Mouse (Mus musculus): Measurements from ENCODE around the gene Actn4. TPM values are rescaled to one million over a fixed set of nuclear protein-coding genes. Genes with fewer than 3 reads are reported as not detected.
A peak's percentile ranks its signal among the peaks of the same experiment; 100 is the strongest.

Actn4 gene
- polyA plus RNA-seq, 1 experiment from 2014 or later: 216 TPM

DNA sequence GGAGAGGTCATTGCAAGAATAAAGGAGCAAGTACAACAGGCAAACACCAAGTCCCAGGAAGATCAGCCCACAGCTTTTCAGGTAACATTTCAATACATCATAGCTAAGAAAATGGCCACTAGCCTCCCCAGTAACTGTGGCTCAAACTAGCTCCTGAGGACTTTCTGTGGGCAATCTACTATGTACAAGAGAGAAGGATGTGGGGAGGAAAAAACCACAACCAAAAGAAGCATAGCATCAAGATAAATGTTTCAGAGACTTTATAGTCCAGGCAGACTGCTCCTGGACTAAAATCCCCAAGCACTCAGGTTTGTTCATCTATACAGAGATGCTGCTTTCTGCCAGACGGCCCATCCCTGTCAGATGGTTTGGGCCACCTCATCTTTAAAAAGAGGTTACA, 5.9 kb downstream of the Actn4 start:
- H3K9me3 ChIP-seq (ENCODE audit: control insufficient read depth, low read length): no peaks in the 10 kb centered on the region
- peaks cover 29% of the 10 kb centered on the region for H3K4me1 ChIP-seq (replicated peaks; ENCODE audit: control insufficient read depth, insufficient read depth)
- H3K9ac ChIP-seq (ENCODE audit: low read length): no peak overlapping the region; the same call in 1 of the 2 replicates
- no peak for ATAC-seq (ENCODE audit: low FRiP score, low TSS enrichment)
- TF ChIP-seq CTCF (IDR thresholded peaks at IDR 0.05; ENCODE audit: low read depth) (no peak), EP300 (optimal IDR thresholded peaks at IDR 0.05) (no peak)
- 0 out of 2 replicates have a peak overlapping the region, but pooled peaks have one; percentile 30 for H3K27ac ChIP-seq (replicated peaks)
- no peak overlapping the region for H3K4me3 ChIP-seq (ENCODE audit: low read depth, low read length)
- H3K4me2 ChIP-seq (replicated peaks; ENCODE audit: low read depth): no peak overlapping the region
- H3K36me3 ChIP-seq (ENCODE audit: control insufficient read depth, insufficient read depth, low read length): no peaks in the 10 kb centered on the region; the same call in 1 of the 2 replicates
- WGBS: 77% methylated on average over 1 of the region's 1 CpGs
- H3K27me3 ChIP-seq (ENCODE audit: control insufficient read depth, insufficient read depth, low read length): no peaks in the 10 kb centered on the region
- DNase-seq (ENCODE audit: low spot score): no peak

DNA sequence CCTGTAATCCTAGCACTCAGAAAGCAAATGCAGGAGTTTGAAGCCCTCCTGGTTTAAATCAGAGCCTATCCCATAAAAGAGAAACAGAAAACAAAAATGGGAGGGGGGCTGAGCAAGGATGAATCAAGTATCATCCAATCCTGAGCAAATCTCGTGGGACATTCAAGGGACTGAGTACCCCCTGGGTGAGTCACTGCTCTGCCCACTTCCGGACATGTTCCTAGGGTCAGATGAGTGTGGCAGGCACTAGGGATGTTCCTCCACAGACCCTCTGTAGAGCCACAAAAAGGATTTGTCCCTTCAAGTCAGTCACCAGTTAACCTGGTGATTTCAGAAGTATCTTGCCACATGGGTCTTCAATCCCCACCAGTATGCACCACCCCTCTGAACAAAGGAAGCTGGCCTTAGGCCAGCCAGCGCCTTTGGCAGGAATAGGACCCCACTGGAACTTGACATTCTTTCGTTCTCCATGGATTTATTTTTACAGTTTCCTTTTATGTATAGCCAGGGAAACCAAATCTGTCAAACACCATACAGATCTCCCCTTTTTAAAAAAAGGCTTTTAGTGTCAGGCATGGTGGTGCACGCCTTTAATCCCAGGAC, 6.7 kb downstream of the Actn4 start:
- Histone ChIP-seq H3K9me3 (ENCODE audit: control insufficient read depth, low read length) (no peaks in the 10 kb centered on the region), H3K9ac (ENCODE audit: low read length) (no peak overlapping the region), H3K27me3 (ENCODE audit: control insufficient read depth, insufficient read depth, low read length) (no peaks in the 10 kb centered on the region), H3K4me2 (replicated peaks; ENCODE audit: low read depth) (no peak overlapping the region), H3K36me3 (ENCODE audit: control insufficient read depth, insufficient read depth, low read length) (no peaks in the 10 kb centered on the region; the same call in 1 of the 2 replicates), H3K4me3 (ENCODE audit: low read depth, low read length) (no peak overlapping the region), H3K27ac (replicated peaks) (peak overlapping the region; percentile 10), H3K4me1 (replicated peaks; ENCODE audit: control insufficient read depth, insufficient read depth) (peaks cover 32% of the 10 kb centered on the region)
- DNase-seq (ENCODE audit: low spot score) (no peak), ATAC-seq (ENCODE audit: low FRiP score, low TSS enrichment) (no peak)
- no peak for TF ChIP-seq EP300 (optimal IDR thresholded peaks at IDR 0.05)
- no peak for TF ChIP-seq CTCF (IDR thresholded peaks at IDR 0.05; ENCODE audit: low read depth)
- 32% methylated on average over 5 of the region's 5 CpGs for WGBS

DNA sequence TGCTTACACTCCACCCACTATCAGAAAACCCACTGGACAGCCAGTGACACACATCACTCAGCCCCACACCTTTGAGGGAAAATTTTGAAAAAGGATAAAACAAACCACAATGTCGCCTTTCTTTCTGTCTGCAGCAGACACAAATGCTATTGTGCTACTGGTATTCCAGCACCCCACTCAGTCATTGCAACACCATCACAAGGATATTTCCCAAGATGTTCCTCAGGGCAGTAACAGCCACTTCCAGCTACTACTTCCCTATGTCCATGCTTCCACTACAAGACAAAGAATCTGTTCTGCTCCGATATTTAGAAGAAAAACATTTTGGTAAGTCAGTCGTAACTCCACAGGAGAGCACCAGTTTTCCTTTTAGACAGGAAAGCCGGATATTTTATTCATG, 7.4 kb downstream of the Actn4 start:
- no peak for TF ChIP-seq EP300 (optimal IDR thresholded peaks at IDR 0.05)
- no peak for TF ChIP-seq CTCF (IDR thresholded peaks at IDR 0.05; ENCODE audit: low read depth)
- H3K9me3 ChIP-seq (ENCODE audit: control insufficient read depth, low read length): no peaks in the 10 kb centered on the region
- peak overlapping the region; percentile 10 for H3K27ac ChIP-seq (replicated peaks)
- H3K9ac ChIP-seq (ENCODE audit: low read length): no peak overlapping the region
- no peak for DNase-seq (ENCODE audit: low spot score)
- peaks cover 32% of the 10 kb centered on the region for H3K4me1 ChIP-seq (replicated peaks; ENCODE audit: control insufficient read depth, insufficient read depth)
- no peaks in the 10 kb centered on the region; the same call in 1 of the 2 replicates for H3K36me3 ChIP-seq (ENCODE audit: control insufficient read depth, insufficient read depth, low read length)
- H3K4me3 ChIP-seq (ENCODE audit: low read depth, low read length): no peak overlapping the region
- WGBS: 71% methylated on average over 4 of the region's 4 CpGs
- H3K27me3 ChIP-seq (ENCODE audit: control insufficient read depth, insufficient read depth, low read length): no peaks in the 10 kb centered on the region
- H3K4me2 ChIP-seq (replicated peaks; ENCODE audit: low read depth): no peak overlapping the region
- ATAC-seq (ENCODE audit: low FRiP score, low TSS enrichment): no peak

DNA sequence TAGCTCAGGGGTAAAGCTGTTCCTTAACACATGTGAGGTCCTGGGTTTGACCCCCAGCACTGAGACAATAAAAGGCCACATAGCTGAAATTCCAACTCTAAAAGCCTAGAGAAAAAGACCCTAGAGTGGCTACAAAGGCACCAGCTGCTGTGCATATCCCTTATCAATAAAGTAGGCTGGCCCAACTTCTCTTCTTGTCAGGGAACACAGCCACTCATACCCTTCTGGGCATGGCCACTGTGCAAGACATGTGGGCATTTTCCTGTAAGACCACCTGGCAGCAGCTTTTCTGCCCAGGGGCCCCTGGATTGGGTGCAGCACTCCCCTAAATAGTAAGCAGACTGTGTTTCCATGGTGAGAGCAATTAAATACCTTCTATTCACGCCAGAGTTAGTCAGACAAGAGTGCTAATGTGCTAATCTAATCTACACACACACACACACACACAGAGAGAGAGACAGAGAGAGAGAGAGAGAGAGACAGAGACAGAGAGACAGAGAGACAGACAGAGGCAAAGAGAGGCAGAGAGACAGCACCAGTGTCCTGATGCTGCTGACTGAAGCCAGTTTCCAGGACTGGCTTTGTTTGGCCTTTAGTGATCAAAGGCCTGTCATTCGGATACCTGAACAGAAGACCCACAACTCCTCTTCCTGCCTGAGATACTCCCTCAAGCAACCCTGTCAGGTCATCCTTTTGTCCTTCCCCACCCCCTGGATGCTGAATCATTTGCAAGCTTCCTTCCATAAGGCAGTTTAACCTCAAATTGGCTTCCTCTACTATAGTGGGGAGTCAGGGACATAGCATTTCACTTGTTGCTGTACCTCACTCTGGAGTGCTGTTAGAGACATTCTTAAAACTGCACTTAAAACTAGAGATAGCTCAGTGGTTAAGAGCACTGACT, 8.4 kb downstream of the Actn4 start:
- Histone ChIP-seq H3K27ac (replicated peaks) (peak overlapping the region; percentile 81), H3K4me2 (replicated peaks; ENCODE audit: low read depth) (no peak overlapping the region), H3K4me1 (replicated peaks; ENCODE audit: control insufficient read depth, insufficient read depth) (peaks cover 31% of the 10 kb centered on the region), H3K9me3 (ENCODE audit: control insufficient read depth, low read length) (no peaks in the 10 kb centered on the region), H3K27me3 (ENCODE audit: control insufficient read depth, insufficient read depth, low read length) (no peaks in the 10 kb centered on the region), H3K9ac (ENCODE audit: low read length) (no peak overlapping the region), H3K4me3 (ENCODE audit: low read depth, low read length) (no peak overlapping the region), H3K36me3 (ENCODE audit: control insufficient read depth, insufficient read depth, low read length) (no peaks in the 10 kb centered on the region; the same call in 1 of the 2 replicates)
- ATAC-seq (ENCODE audit: low FRiP score, low TSS enrichment) (no peak), DNase-seq (ENCODE audit: low spot score) (no peak)
- 16% methylated on average over 2 of the region's 2 CpGs for WGBS
- TF ChIP-seq EP300 (optimal IDR thresholded peaks at IDR 0.05): no peak
- TF ChIP-seq CTCF (IDR thresholded peaks at IDR 0.05; ENCODE audit: low read depth): no peak

DNA sequence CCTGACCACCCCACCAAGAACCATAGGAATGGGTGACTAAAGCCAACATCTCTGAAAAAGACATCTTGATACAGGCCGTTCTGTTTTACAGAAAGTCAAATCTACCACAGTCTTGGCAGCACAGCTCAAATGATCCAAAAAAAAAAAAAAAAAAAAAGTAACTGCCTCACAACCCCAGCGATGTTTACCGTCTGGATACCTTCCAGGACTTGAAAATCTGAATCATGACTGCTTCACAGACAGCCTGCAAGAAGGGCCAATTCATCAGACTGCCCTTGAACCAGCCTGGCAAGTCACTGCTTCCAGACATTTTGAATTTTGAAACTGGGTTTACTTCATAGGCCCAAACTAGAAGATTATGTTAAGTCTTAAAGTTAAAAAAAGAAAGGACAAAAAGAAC, 9.4 kb downstream of the Actn4 start:
- Histone ChIP-seq H3K36me3 (ENCODE audit: control insufficient read depth, insufficient read depth, low read length) (no peaks in the 10 kb centered on the region; the same call in 1 of the 2 replicates), H3K4me1 (replicated peaks; ENCODE audit: control insufficient read depth, insufficient read depth) (peaks cover 27% of the 10 kb centered on the region), H3K4me2 (replicated peaks; ENCODE audit: low read depth) (no peak overlapping the region), H3K9me3 (ENCODE audit: control insufficient read depth, low read length) (no peaks in the 10 kb centered on the region), H3K9ac (ENCODE audit: low read length) (no peak overlapping the region), H3K27ac (replicated peaks) (peak overlapping the region; percentile 81), H3K27me3 (ENCODE audit: control insufficient read depth, insufficient read depth, low read length) (no peaks in the 10 kb centered on the region), H3K4me3 (ENCODE audit: low read depth, low read length) (no peak overlapping the region)
- peak; percentile 84 for TF ChIP-seq EP300 (optimal IDR thresholded peaks at IDR 0.05)
- TF ChIP-seq CTCF (IDR thresholded peaks at IDR 0.05; ENCODE audit: low read depth): no peak
- peak; percentile 58 for DNase-seq (ENCODE audit: low spot score)
- no peak; the same call in 1 of the 2 replicates for ATAC-seq (ENCODE audit: low FRiP score, low TSS enrichment)
- WGBS: 5% methylated on average over 3 of the region's 3 CpGs
